16 mouse cellular contexts compared by ENCODE assay signal in the genomic region with DNA sequence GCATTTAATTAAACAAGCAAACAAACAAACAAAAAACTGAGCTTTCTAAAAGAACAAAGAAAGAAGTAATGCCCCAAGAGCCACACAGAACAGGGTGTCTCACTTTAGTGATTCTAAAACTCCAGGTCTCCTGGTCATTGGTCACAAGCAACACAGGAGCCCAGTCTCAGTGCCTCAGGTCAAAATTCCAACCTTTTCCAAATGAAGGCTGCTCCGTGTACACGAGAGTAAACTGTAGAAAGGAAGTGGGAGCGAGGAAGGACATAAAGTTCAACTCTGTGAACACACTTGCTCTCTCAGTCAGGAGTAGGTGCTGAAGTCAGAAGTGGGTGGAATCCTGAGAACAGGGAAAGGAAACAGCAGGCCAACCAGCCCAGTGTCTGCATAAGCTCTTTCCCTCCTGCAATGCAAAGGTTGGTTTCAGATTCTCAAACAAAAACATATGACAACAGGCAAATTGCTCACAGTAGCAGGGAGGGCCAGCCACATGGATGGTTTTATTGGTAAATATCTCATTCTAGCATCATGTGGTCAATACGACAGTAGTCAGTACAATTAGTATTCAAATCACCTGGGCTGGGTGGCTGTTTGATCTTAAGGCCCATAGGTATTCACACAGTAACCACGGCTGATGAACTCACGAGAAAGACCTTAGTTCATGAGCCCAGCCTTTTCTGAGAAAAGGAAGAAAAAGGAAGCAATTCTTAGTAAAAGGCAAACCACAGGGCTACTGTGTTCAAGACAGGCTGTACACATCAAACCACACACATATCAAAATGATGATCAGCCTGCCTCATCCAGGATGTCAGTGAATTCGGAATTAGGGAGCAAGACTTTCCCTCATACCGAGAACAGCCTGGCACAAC.
A peak's percentile ranks its signal among the peaks of the same experiment; 100 is the strongest.
DNase-seq lines count a peak whose midpoint lies in the region; ATAC-seq lines count a peak whose summit lies in the region.
"Had no signal": no experiment of that assay in that cellular context is flagged by ENCODE, and none has a peak within 500 bp of the region (broad histone marks: within the 10 kb centered on the region; RNA-seq: fewer than 3 reads in every experiment).

No protein-coding gene starts in this region.

- H3K4me2 ChIP-seq in liver, embryonic 11.5 days, result no peak overlapping the region

- no peaks in the 10 kb centered on the region for H3K9me3 ChIP-seq in liver, embryonic 11.5 days (ENCODE audit: control insufficient read depth, low read length)
- H3K9me3 ChIP-seq: forebrain, embryonic 10.5 days had no signal

- H3K27me3 ChIP-seq in liver, embryonic 11.5 days (replicated peaks; ENCODE audit: control insufficient read depth, insufficient read depth, low read length), result no peaks in the 10 kb centered on the region

- no peak overlapping the region for H3K27ac ChIP-seq in liver, embryonic 11.5 days (ENCODE audit: low read depth, low read length)
- H3K27ac ChIP-seq: forebrain, embryonic 10.5 days; left cerebral cortex, adult 2 months had no signal

- no peaks in the 10 kb centered on the region for H3K4me1 ChIP-seq in liver, embryonic 11.5 days (replicated peaks; ENCODE audit: control insufficient read depth, insufficient read depth, low read length)

- H3K9ac ChIP-seq in liver, embryonic 11.5 days (ENCODE audit: low read depth, low read length), result no peak overlapping the region

- DNase-seq in kidney, adult 11 months, result peak; percentile 25
- no peak for DNase-seq in kidney, postnatal 4 days
- peak; percentile 16 to 31 for DNase-seq in B cell, adult 2 months
- peak; percentile 23 to 51 for DNase-seq in kidney, postnatal 25 days
- DNase-seq in right cerebral cortex, postnatal 10 days (ENCODE audit: low spot score in 2 of 2), result no peak
- DNase-seq in liver, embryonic 11.5 days (ENCODE audit: low spot score), result no peak
- DNase-seq in cerebellum, postnatal 14 days, result no peak
- DNase-seq: embryo, embryonic 11 days; gastrocnemius, postnatal 14 days; heart, postnatal 10 days; lung, postnatal 14 days; right cerebral cortex, postnatal 4 days had no signal

- no peaks in the 10 kb centered on the region for H3K36me3 ChIP-seq in liver, embryonic 11.5 days (ENCODE audit: control insufficient read depth, insufficient read depth, low read length)
- H3K36me3 ChIP-seq: forebrain, embryonic 10.5 days had no signal

- ATAC-seq in activated CD4-positive, CD25-positive, alpha-beta regulatory T cell, adult 4 months, result peak; percentile 76
- no peak for ATAC-seq in liver, embryonic 11.5 days (replicated peaks; ENCODE audit: low FRiP score)
- ATAC-seq: midbrain, embryonic 16.5 days had no signal

- WGBS in liver, embryonic 11.5 days, result 58% methylated on average over 8 of the region's 8 CpGs

- no peak overlapping the region for H3K4me3 ChIP-seq in liver, embryonic 11.5 days (ENCODE audit: low read depth, low read length)
- H3K4me3 ChIP-seq: forebrain, embryonic 10.5 days; left cerebral cortex, adult 2 months had no signal

Comparison
In these comparisons a context has a peak if more than half of its experiments do, and no peak if none do; other contexts are left out.
1. DNase-seq: peak in kidney, adult 11 months (single experiment), B cell, adult 2 months (2 of 2) and kidney, postnatal 25 days (2 of 2); none in kidney, postnatal 4 days (0 of 2), right cerebral cortex, postnatal 10 days (0 of 2), liver, embryonic 11.5 days (single experiment) and cerebellum, postnatal 14 days (0 of 2).